30 mouse cellular contexts compared by ENCODE assay signal in the genomic region with DNA sequence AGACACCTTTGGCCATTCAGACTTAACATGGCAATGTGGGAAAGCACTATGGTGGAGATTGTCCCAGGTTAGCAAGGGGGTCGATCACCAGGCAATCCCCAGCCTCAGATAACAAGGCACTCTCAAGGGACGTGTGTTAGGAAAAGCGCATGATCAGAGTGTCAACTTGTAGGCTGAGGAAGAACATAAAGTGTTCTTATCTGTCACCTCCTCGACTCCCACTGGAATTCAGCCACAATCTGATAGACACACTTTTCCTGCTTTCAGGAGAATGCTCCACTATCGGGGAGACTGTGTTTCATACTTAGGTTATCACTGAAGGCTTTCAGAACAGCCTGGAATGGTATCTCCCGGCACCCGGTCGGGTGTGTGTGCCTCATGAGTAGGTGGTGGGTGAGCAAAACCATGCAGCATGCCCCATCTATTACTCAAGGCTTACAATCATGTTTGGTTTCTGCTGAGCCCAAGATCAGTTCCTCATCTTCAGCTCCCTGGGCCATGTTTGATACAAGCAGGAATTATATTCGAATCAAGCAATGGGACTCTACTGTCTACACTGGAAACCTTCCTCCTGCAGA.
DNase-seq lines count a peak whose midpoint lies in the region; ATAC-seq and TF ChIP-seq lines count a peak whose summit lies in the region.
"Had no signal": no experiment of that assay in that cellular context is flagged by ENCODE, and none has a peak within 500 bp of the region (broad histone marks: within the 10 kb centered on the region; RNA-seq: fewer than 3 reads in every experiment).

No protein-coding gene starts in this region.

- WGBS in heart, embryonic 10.5 days = 17% methylated on average over 9 of the region's 9 CpGs
- WGBS in heart, embryonic 13.5 days = 9% methylated on average over 9 of the region's 9 CpGs
- 15% methylated on average over 9 of the region's 9 CpGs for WGBS in heart, embryonic 16.5 days
- WGBS in midbrain, embryonic 11.5 days = 81% methylated on average over 9 of the region's 9 CpGs
- 86% methylated on average over 9 of the region's 9 CpGs for WGBS in midbrain, postnatal 0 days

- H3K4me1 ChIP-seq in heart, embryonic 10.5 days = peaks cover 41% of the 10 kb centered on the region
- H3K4me1 ChIP-seq in heart, embryonic 13.5 days = peaks cover 37% of the 10 kb centered on the region
- H3K4me1 ChIP-seq in heart, embryonic 16.5 days (ENCODE audit: control insufficient read depth, insufficient read depth, low read length) = peaks cover 4% of the 10 kb centered on the region; the same call in 1 of the 2 replicates
- peaks cover 4% of the 10 kb centered on the region; the same call in 1 of the 2 replicates for H3K4me1 ChIP-seq in midbrain, embryonic 11.5 days (ENCODE audit: control insufficient read depth, insufficient read depth, low read length)
- no peaks in the 10 kb centered on the region for H3K4me1 ChIP-seq in midbrain, postnatal 0 days (ENCODE audit: insufficient read depth, low read length)
- H3K4me1 ChIP-seq: forebrain, embryonic 15.5 days had no signal

- DNase-seq in heart, embryonic 10.5 days (ENCODE audit: low spot score) = peak; percentile 81
- DNase-seq in heart, adult 8-10 months (ENCODE audit: low spot score) = no peak
- no peak for DNase-seq in heart, postnatal 10 days
- no peak for DNase-seq in heart, postnatal 14 days
- DNase-seq in midbrain, embryonic 11.5 days (ENCODE audit: low spot score, missing footprints) = peak; percentile 79
- no peak for DNase-seq in midbrain, postnatal 0 days (ENCODE audit: low spot score)
- DNase-seq: adrenal gland, adult 8-10 months; adrenal gland, postnatal 25 days; B cell, adult 2 months; cerebellum, adult 11-12 months; cerebellum, adult 8-10 months; cerebellum, postnatal 10 days; cerebellum, postnatal 36 days; embryo, embryonic 11 days; gastrocnemius, postnatal 25 days; kidney, adult 18-20 months; kidney, adult 9 months had no signal

- H3K4me3 ChIP-seq in heart, embryonic 10.5 days = no peak overlapping the region
- no peak overlapping the region for H3K4me3 ChIP-seq in heart, embryonic 13.5 days
- H3K4me3 ChIP-seq in heart, embryonic 16.5 days (ENCODE audit: low read length) = no peak overlapping the region
- no peak overlapping the region for H3K4me3 ChIP-seq in midbrain, embryonic 11.5 days (ENCODE audit: low read depth, low read length)
- H3K4me3 ChIP-seq in midbrain, postnatal 0 days (ENCODE audit: low read depth, low read length) = no peak overlapping the region
- H3K4me3 ChIP-seq: embryonic facial prominence, embryonic 10.5 days; embryonic facial prominence, embryonic 13.5 days; erythroblast, embryonic 14.5 days; forebrain, embryonic 12.5 days; forebrain, embryonic 15.5 days had no signal

- H3K9ac ChIP-seq in heart, embryonic 13.5 days = no peak overlapping the region
- no peak overlapping the region for H3K9ac ChIP-seq in heart, embryonic 16.5 days (ENCODE audit: low read length)
- no peak overlapping the region for H3K9ac ChIP-seq in midbrain, embryonic 11.5 days (ENCODE audit: low read length)
- H3K9ac ChIP-seq in midbrain, postnatal 0 days (replicated peaks; ENCODE audit: low read length, poor library complexity, severe bottlenecking) = no peak overlapping the region
- H3K9ac ChIP-seq: embryonic facial prominence, embryonic 13.5 days; forebrain, embryonic 12.5 days; forebrain, embryonic 15.5 days; hindbrain, embryonic 14.5 days had no signal

- no peaks in the 10 kb centered on the region for H3K9me3 ChIP-seq in heart, embryonic 10.5 days
- H3K9me3 ChIP-seq in heart, embryonic 13.5 days = no peaks in the 10 kb centered on the region
- no peaks in the 10 kb centered on the region for H3K9me3 ChIP-seq in heart, embryonic 16.5 days (replicated peaks; ENCODE audit: control insufficient read depth, low read length)
- H3K9me3 ChIP-seq in midbrain, embryonic 11.5 days (ENCODE audit: control insufficient read depth, low read length) = no peaks in the 10 kb centered on the region
- no peaks in the 10 kb centered on the region for H3K9me3 ChIP-seq in midbrain, postnatal 0 days (ENCODE audit: low read length)
- H3K9me3 ChIP-seq: embryonic facial prominence, embryonic 10.5 days; embryonic facial prominence, embryonic 13.5 days; forebrain, embryonic 12.5 days; forebrain, embryonic 15.5 days; G1E had no signal

- no peaks in the 10 kb centered on the region for H3K36me3 ChIP-seq in heart, embryonic 10.5 days
- H3K36me3 ChIP-seq in heart, embryonic 13.5 days = no peaks in the 10 kb centered on the region
- H3K36me3 ChIP-seq in heart, embryonic 16.5 days (ENCODE audit: control insufficient read depth, insufficient read depth) = no peaks in the 10 kb centered on the region
- no peaks in the 10 kb centered on the region for H3K36me3 ChIP-seq in midbrain, embryonic 11.5 days (ENCODE audit: control insufficient read depth, insufficient read depth, low read length)
- H3K36me3 ChIP-seq in midbrain, postnatal 0 days (ENCODE audit: insufficient read depth, low read length) = no peaks in the 10 kb centered on the region
- H3K36me3 ChIP-seq: embryonic facial prominence, embryonic 10.5 days; embryonic facial prominence, embryonic 13.5 days; forebrain, embryonic 12.5 days; forebrain, embryonic 15.5 days; G1E had no signal

- H3K4me2 ChIP-seq in heart, embryonic 13.5 days = no peak overlapping the region
- H3K4me2 ChIP-seq in heart, embryonic 16.5 days (ENCODE audit: low read depth, low read length) = no peak overlapping the region
- H3K4me2 ChIP-seq in midbrain, embryonic 11.5 days = no peak overlapping the region
- no peak overlapping the region for H3K4me2 ChIP-seq in midbrain, postnatal 0 days (ENCODE audit: low read depth, low read length, poor library complexity, severe bottlenecking)
- H3K4me2 ChIP-seq: embryonic facial prominence, embryonic 13.5 days; forebrain, embryonic 12.5 days; forebrain, embryonic 15.5 days; hindbrain, embryonic 14.5 days had no signal

- H3K27ac ChIP-seq in heart, embryonic 10.5 days = no peak overlapping the region
- H3K27ac ChIP-seq in heart, embryonic 13.5 days (replicated peaks) = no peak overlapping the region
- no peak overlapping the region for H3K27ac ChIP-seq in heart, embryonic 16.5 days (ENCODE audit: low read length)
- no peak overlapping the region for H3K27ac ChIP-seq in midbrain, embryonic 11.5 days (ENCODE audit: low read depth, low read length)
- H3K27ac ChIP-seq in midbrain, postnatal 0 days (ENCODE audit: low read depth, low read length) = no peak overlapping the region
- H3K27ac ChIP-seq: embryonic facial prominence, embryonic 10.5 days; embryonic facial prominence, embryonic 13.5 days; forebrain, embryonic 12.5 days; forebrain, embryonic 15.5 days; hindbrain, embryonic 14.5 days; hindbrain, postnatal 0 days had no signal

- 0 out of 2 replicates have a peak, but pooled peaks have one; percentile 31 for ATAC-seq in heart, embryonic 13.5 days (ENCODE audit: extremely low read depth, insufficient number of reproducible peaks, low FRiP score, low TSS enrichment)
- peak; percentile 65; the same call in 1 of the 2 replicates for ATAC-seq in heart, embryonic 16.5 days (replicated peaks; ENCODE audit: extremely low read depth, insufficient read depth, low FRiP score)
- no peak for ATAC-seq in midbrain, embryonic 11.5 days (ENCODE audit: low FRiP score)
- ATAC-seq in midbrain, postnatal 0 days (ENCODE audit: low FRiP score) = no peak
- ATAC-seq: forebrain, embryonic 15.5 days; hindbrain, postnatal 0 days; inflammation-experienced regulatory T-cells, adult 6 months; intestine, embryonic 16.5 days had no signal

- no peak for TF ChIP-seq CTCF in midbrain, postnatal 0 days (IDR thresholded peaks at IDR 0.05)

- peaks cover 80% of the 10 kb centered on the region for H3K27me3 ChIP-seq in heart, embryonic 10.5 days (ENCODE audit: insufficient read depth, poor library complexity, severe bottlenecking)
- H3K27me3 ChIP-seq in heart, embryonic 13.5 days (replicated peaks) = peaks cover 96% of the 10 kb centered on the region
- peaks cover 47% of the 10 kb centered on the region for H3K27me3 ChIP-seq in heart, embryonic 16.5 days (ENCODE audit: control insufficient read depth, insufficient read depth, low read length)
- H3K27me3 ChIP-seq in midbrain, embryonic 11.5 days (ENCODE audit: control insufficient read depth, insufficient read depth, low read length) = no peaks in the 10 kb centered on the region
- no peaks in the 10 kb centered on the region for H3K27me3 ChIP-seq in midbrain, postnatal 0 days (ENCODE audit: insufficient read depth, low read length)
- H3K27me3 ChIP-seq: CH12.LX; embryonic facial prominence, embryonic 13.5 days; forebrain, embryonic 15.5 days had no signal

- intact Hi-C loops in heart, postnatal 10 days (cut with DNase I) = no loop called here
- intact Hi-C loops in heart, postnatal 14 days (cut with DNase I) = no loop called here

Comparison
In these comparisons a context has a peak if more than half of its experiments do, and no peak if none do; other contexts are left out.
1. DNase-seq: peak in heart, embryonic 10.5 days (single experiment) and midbrain, embryonic 11.5 days (single experiment); none in heart, adult 8-10 months (single experiment), heart, postnatal 10 days (0 of 2), heart, postnatal 14 days (0 of 2) and midbrain, postnatal 0 days (single experiment).
2. ATAC-seq: peak in heart, embryonic 13.5 days (single experiment) and heart, embryonic 16.5 days (single experiment); none in midbrain, embryonic 11.5 days (single experiment) and midbrain, postnatal 0 days (single experiment).